Mouse (Mus musculus) neutrophil, adult 5-6 weeks (primary cell): ENCODE measurements around the gene Dpp6. TPM values are rescaled to one million over a fixed set of nuclear protein-coding genes. Genes with fewer than 3 reads are reported as not detected.

ENCODE experiments used
- ATAC-seq: fragments of 151-379, 151-347 bp; 2 replicates; pipeline ENCODE4 v1.8.0; 2017; ENCODE audit warnings: mild to moderate bottlenecking, moderate TSS enrichment; ENCODE audit not compliant: insufficient number of reproducible peaks, poor library complexity, low FRiP score, severe bottlenecking; ENCODE audit errors: extremely low read depth
- total RNA-seq: library from RNA; stranded (forward); fragments of 200-1000 nt; gene quantifications from 2 replicates; pipeline ENCODE4 v1.2.3, GENCODE M21; 2017

Gene Dpp6
- not detected in 2 replicates for total RNA-seq

- no peak for ATAC-seq
Observed at GRCm38 (mm10) chr5:26816975-26817941, at the start of gene Dpp6. Dpp6 (plus strand) TSS chr5:26817203.

GRCm38 (mm10) chr5:26783955-26784354 is 33.0 kb upstream of the Dpp6 start:
- ATAC-seq, result no peak

DNA sequence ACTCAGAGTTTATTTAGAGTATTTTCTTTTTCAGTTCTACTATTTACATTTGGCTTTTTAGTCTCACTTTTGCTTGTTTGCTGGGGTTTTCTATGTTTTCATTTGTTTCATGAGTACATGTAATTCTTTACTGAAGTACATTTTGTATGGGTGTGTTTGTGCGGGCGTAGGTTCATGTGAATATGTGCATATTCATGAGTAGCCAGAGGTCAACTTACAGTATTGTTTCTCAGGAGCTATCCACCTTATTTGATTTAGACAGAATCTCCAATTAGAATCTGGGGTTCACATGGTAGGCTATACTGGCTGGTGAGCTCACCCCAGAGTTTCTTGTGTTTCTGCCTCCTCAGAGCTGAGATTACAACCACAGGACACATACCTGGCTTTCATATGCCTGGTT is 21.5 kb upstream of the Dpp6 start:
- no peak for ATAC-seq

DNA sequence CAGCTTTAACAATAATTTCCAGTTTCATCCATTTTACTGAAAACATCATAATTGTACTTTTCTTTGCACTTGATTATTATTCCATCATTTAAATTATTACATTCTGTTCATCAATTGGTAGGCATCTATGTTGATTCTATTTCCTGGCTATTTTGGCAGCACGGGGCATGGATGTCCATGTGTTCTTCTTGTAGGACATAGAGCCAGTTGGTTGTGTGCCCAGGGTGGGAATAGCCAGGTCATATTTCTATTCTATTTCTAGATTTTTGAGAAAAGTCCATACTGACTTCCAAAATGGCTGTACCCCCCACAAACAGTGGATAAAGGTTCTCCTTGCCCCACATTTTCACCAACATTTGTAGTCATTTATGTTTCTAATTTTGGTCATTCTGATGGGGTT is 19.0 kb downstream of the Dpp6 start:
- ATAC-seq, result no peak

DNA sequence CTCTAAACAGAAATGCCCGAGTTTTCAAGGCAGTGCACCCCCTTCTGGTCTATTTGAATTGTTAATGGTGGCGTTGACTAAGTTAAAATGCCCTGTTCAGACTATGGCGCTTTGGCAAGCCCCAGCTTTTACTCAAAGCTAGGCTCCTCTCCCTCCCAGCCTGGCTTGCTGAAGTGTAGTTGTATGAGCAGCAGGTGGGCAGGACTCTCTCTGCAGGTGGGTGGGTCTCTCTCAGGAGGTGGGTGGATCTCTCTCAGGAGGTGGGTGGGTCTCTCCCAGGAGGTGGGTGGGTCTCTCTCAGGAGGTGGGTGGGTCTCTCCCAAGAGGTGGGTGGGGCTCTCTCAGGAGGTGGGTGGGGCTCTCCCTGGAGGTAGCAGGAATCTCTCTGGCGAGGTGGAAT is 24.1 kb downstream of the Dpp6 start:
- no peak for ATAC-seq

DNA sequence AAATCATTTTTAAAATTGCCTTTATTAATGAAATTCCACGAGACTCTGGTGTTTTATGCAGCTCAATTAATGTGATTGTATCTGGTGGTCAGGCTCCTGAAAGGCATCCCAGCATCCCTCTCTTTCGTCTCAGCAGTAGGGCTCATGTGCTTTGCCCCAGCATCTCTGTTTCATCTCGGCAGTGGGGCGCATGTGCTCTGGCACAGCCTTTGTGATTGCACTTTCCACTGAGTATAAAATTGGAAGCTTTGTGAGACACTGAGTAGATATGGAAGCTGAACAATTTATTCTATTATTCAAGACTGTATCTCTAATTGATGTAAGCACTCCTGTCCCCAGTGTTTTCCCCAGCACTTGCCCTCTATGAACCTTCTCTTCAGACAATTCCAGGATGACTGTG is 37.7 kb downstream of the Dpp6 start:
- no peak for ATAC-seq

DNA sequence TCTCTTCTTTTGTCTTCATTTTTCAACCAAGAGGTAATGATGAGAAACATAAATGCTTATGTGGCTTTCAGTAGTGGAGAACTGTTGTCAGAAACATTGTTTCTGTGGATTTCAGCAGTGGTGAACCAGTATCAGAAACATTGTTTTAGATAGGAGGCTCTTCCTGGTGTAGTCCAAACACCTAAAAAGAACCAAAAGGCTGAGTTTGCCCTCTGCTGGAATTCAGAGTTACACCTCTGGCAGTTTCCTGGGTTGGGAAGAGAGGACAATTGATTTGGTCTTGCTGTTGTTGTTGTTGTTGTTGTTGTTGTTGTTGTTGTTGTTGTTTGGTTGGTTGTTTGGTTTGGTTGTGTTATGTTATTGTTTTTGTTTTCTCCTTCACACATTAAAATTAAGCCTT is 58.4 kb downstream of the Dpp6 start:
- no peak for ATAC-seq

- ATAC-seq, result no peak
Observed at GRCm38 (mm10) chr5:26887496-26887895, 70.5 kb downstream of the Dpp6 start.

DNA sequence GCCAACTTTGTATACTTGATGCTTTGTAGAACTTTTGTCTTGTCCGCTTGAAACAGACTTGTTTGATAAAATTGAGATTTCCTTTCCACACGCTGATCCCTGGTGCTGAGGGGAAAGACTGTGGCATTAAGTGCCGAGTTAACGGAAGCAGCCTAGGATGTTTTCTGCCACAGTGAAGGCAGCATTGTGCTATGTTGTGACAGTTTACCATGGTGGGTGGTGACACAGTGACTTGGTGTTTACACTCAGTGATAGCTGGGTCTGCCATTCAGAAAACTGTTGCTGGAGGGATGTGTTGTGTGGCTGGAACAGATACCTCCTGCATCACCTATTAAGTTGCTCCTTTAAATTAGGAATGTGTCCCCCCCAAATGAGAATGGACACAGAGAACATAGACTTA is 71.1 kb downstream of the Dpp6 start:
- no peak for ATAC-seq

GRCm38 (mm10) chr5:26894346-26894745 is 77.3 kb downstream of the Dpp6 start:
- ATAC-seq, result no peak

- ATAC-seq, result no peak
Observed at GRCm38 (mm10) chr5:26903786-26904185, 86.8 kb downstream of the Dpp6 start.

- no peak for ATAC-seq
Observed at GRCm38 (mm10) chr5:26904324-26905041, 87.5 kb downstream of the Dpp6 start.

- no peak for ATAC-seq
Observed at GRCm38 (mm10) chr5:26907151-26907550, 90.1 kb downstream of the Dpp6 start.

GRCm38 (mm10) chr5:26908612-26909011 is 91.6 kb downstream of the Dpp6 start:
- no peak for ATAC-seq

DNA sequence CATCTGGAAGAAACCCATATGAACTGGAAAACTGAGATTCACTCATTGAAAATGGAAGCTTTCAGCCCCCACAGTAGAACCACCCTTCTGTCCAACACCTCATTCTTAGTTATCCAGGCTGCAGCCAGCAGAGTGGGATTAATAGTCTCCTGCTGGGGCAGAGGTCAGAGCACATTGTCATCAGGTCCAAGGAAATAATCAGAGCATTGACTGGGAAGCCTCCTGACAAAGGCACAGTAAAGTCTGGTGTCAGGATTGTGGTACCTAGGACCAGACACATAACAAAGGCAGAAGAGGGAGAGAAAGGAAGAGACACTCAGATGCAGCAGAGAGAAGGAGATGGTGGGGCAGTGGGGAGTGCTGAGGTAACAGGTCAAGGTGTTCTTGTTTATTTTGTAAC is 93.3 kb downstream of the Dpp6 start:
- ATAC-seq, result no peak

- ATAC-seq, result no peak
Observed at GRCm38 (mm10) chr5:26911965-26912364, 95.0 kb downstream of the Dpp6 start.

- ATAC-seq, result no peak
Observed at GRCm38 (mm10) chr5:26918763-26919162, 101.8 kb downstream of the Dpp6 start.

GRCm38 (mm10) chr5:26924552-26924951 is 107.5 kb downstream of the Dpp6 start:
- no peak for ATAC-seq

GRCm38 (mm10) chr5:26932413-26933122 is 115.6 kb downstream of the Dpp6 start:
- no peak for ATAC-seq

- ATAC-seq, result no peak
Observed at GRCm38 (mm10) chr5:26934911-26935310, 117.9 kb downstream of the Dpp6 start.
